Mouse (Mus musculus): ENCODE results near the gene Ntn1.

Ntn1 gene

GRCm38 (mm10) chr11:68400727-68401219 is at the start of gene Ntn1:
Ntn1 (minus strand) TSS chr11:68400823.
- WGBS = 44% methylated on average over 11 of the region's 11 CpGs

DNA sequence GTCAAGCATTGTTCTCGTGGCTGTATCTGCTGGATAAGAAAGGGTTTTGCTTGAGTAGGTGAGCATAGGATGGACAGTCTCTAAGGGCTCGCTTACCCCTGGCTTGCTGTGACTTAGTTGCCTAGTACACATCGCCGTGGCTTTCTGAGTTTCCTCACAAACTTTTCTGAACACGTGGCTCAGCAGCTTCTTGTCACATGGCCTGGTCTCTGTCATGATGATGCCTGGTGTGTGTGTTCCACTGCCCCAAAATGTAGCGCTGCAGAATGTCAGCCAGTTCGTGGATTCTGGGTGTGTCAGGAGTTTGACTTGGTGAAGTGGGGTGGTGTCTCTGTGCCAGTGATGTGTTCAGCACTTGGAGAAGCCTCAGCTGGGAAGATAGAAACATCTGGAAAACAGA is 47.7 kb upstream of the Ntn1 start:
- WGBS = 90% methylated on average over 7 of the region's 7 CpGs

GRCm38 (mm10) chr11:68447242-68447641 is 46.6 kb upstream of the Ntn1 start:
- 87% methylated on average over 2 of the region's 2 CpGs for WGBS

DNA sequence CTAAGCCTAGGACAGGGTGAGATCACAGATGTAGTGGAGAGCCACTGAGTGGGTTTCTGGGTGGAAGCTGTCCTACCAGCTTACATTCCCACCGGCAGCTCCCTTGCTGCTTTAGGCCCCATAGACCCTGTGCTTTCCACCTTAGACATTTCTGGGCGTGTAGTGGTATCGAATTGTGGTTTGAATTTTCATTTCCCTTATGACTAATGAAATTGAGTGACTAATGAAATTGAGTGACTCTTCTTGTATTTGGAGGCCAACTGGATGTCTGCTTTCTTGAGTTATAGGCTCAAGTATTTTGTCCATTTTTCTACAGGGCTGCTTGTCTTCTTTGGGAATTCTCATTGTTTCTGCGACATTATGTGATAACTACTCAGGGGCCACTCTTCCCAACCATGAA is 45.9 kb upstream of the Ntn1 start:
- 97% methylated on average over 4 of the region's 4 CpGs for WGBS

GRCm38 (mm10) chr11:68445901-68446300 is 45.3 kb upstream of the Ntn1 start:
- 89% methylated on average over 4 of the region's 4 CpGs for WGBS

DNA sequence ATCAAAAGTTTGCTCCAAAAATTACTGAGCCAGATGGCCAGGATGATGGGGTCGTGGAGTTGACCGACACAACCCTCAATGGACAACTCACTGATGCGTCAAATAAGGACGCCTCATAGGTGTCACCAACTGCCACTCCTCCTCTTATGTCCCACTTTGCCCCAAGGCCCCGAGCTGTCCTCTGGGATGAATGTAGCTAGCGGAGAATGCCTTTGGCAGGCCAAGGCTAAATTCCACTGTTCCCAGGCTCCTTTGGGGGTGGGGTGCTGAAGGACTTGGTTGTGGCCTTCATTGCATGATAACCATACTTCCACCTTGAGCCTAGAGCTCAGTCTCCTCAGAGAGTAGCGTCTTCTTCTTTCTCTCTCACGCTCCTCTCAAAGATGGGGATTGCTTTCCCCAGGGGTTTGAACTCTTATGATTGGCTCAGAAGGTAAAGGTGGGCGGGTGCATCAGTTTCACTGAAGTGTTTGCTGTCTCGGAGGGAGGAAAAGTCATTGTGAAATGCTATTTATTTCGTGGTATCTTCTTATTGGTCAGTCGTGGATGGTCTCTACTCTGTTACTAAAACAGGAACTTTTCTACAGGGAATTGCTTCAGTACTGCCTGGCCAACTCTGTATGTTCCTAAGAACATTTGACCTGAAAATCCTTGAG is 42.5 kb upstream of the Ntn1 start:
- WGBS = 87% methylated on average over 12 of the region's 12 CpGs

DNA sequence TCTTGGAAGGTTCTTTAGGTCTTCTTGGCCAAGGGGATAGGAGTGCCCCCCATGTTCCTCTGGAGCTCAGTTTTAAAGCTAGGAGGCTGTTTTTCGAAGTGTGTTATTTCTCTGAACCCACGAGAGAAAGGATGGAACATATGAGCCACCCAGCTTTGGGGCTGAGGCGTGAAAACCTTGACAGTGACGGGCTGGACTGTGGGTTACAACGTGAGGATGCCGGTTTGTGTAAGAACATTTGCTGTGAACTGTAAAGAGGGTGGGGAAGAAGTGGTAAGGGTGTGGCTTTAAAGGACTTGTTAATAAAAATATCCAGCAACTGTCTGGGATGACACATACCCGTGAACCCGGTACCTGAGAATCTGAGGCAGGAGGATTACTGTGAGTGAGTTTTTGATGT is 41.7 kb upstream of the Ntn1 start:
- 81% methylated on average over 8 of the region's 8 CpGs for WGBS

DNA sequence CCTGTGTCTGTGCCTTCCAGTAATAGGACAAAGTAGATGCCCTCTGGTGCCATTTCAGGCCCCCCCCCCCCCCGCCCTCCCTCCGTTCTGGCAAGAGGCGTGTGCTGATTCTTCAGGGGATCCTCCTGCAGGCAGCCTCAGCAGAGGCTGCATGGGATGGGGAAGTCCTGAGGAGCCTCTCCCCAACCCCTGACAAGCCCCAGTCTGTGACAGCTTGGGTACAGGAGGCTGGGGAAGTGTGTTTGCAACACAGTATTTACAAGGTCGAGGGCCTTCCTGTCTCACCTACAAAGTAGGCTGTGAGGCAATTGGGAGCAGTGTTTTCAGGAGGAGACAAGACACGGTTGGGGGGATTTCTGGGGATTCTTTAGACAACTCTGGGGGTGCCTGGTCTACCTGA is 40.3 kb upstream of the Ntn1 start:
- WGBS = 68% methylated on average over 5 of the region's 5 CpGs

DNA sequence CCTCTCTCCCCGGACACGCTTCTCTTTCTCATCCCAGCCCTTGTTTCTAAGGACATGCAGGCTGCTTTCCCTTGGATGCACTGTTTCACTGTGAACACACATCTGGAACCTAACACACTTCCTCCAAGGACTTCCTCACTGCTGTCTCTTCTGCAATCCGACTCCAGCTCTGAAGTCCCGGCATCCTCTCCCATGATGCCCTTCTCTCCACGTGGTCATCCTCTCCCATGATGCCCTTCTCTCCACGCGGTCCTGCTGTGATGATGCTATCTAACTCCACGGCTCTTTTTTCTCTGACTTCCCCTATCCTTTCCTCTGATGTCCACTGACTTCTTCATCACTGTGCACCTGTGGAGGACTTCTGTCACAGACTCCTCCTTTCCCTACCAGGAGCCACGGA is 39.5 kb upstream of the Ntn1 start:
- WGBS = 78% methylated on average over 9 of the region's 9 CpGs

DNA sequence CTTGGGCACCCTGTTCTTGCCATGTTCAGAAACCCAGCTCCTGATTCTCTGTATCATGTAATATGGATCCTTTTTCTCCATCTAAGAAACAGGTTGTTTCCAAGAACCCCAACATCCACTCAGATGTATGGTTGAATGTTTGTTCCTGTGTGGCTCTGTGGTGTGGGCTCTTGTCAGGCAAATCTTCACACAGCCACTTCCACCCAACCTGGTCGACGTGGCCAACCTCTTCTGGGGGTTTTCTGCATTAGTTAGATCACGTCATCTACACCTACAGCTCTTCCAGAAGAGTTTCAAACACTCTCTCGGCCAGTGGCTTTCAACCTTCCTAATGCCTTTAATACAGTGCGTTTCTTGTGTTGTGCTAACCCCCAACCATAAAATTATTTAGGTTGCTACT is 35.8 kb upstream of the Ntn1 start:
- 88% methylated on average over 5 of the region's 5 CpGs for WGBS

GRCm38 (mm10) chr11:68435601-68436000 is 35.0 kb upstream of the Ntn1 start:
- WGBS = 97% methylated on average over 4 of the region's 4 CpGs

DNA sequence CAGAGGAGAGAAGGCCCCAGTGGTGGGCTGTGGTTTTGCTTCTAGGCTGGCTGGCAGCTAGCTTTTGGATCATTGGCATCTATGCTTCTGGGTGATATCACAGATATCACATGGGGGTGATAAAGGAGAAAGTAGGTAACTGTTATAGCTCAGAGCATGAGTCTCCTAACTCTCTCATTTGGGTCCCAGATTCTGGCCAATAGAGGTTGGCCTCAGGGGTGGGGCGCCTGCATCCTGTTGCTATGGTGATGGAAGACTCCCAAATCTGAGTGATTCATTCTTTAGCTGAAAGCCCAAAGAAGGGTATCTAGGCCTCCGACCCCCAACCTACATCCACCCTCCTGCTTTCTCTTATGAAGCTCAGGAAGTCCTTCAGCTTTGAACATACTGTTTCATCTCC is 34.1 kb upstream of the Ntn1 start:
- 91% methylated on average over 2 of the region's 2 CpGs for WGBS

- 91% methylated on average over 5 of the region's 5 CpGs for WGBS
These were observed 32.9 kb upstream of the Ntn1 start for GRCm38 (mm10) chr11:68433534-68433933.

DNA sequence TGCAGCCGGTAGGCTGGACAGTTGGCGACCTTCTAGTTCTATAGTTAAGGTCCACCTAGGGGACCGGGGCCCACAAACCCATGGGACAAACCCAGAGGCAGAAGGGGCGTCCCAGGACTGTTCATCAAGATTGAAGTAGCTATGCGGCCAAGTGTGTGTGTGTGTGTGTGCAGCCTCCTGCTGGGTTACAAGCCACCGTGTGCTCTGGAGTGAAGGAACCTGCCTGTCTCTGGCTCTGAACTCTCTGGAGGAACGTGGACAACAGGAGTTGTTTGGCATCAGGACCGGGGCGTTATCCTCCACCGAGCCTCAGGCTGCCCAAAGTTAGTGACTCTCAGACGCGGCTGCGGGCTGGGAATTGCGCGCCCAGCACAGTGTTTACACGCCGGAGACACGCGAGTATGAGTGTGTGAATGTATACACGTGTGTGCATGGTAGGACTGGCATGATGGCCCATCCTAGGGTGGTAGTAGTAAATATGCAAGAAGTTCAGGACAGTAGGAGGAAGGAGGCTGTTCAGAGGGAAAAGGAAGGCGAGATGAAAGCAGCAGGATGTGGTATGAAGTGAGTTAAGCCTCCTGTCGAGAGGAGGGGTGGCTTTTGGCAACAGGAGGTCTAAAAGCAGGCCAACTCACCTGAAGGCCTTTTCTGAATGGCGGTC is 31.9 kb upstream of the Ntn1 start:
- 45% methylated on average over 23 of the region's 23 CpGs for WGBS

- WGBS = 7% methylated on average over 35 of the region's 35 CpGs
These were observed 31.2 kb upstream of the Ntn1 start, which contains the start of gene Pik3r5 for GRCm38 (mm10) chr11:68431699-68432360. Pik3r5 (plus strand) TSS chr11:68432121.

- WGBS = 74% methylated on average over 5 of the region's 5 CpGs
These were observed 30.0 kb upstream of the Ntn1 start for GRCm38 (mm10) chr11:68430662-68431061.

DNA sequence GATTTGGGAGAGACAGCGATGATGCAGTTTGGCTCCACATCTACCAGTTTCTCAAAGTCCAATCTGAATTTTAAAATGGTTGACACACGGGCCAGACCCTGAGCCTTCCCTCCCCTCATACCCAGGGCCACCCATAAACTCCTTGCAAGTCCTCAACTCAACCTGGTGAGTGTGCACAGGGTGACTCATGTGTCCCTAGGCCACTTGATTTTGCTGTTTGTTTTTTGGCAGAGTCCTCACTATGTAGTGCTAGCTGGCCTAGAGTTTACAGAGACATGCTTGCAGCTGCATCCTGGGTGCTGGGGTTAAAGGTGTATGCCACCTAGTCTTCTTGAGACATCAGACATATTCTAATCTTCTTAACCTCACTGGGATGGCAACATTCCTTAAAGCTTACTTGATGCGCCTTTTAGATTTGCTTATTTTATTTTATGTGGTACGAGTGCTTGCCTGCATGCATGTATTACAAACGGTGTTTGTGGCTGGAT is 26.5 kb upstream of the Ntn1 start:
- 95% methylated on average over 5 of the region's 5 CpGs for WGBS

DNA sequence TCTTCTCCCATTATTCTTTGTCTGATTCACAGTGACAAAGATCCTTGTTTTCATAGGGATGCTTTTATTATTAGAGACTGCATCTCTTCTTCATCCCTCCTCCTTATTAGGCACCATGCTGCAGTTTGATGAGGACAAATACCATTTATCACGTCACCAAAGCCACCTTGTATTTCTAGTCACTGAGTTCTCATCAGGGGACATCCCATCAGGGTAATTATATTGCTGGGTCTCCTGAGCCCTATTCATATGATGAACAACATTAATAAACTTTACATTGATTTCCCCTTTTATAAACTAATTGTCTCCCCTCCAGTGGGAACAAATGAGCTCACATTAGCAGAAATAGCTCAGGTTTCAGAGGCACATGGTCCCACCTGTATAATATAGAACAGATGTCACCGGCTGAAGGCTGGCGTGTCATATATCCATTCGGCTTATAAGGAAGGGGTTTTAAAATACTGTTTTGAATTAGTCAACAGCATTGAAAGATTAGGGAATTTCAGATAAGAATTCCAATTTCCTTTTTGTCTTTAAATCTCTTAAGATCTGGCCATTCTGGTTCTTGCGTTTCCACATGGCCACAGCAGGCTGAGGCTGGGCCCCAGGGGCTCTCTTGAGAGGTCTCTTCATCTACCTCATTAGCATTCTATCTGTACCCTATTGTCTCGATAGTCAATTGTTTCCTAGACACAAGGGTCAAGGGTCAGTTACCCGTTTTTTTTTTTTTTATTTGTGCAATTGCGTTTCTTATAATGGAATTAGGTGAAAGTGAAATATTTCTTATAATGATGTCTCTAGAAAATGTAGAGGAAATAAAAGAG is 25.1 kb upstream of the Ntn1 start:
- 72% methylated on average over 8 of the region's 8 CpGs for WGBS

- 28% methylated on average over 9 of the region's 9 CpGs for WGBS
These were observed 17.2 kb upstream of the Ntn1 start for GRCm38 (mm10) chr11:68417831-68418230.

GRCm38 (mm10) chr11:68417001-68417400 is 16.4 kb upstream of the Ntn1 start:
- WGBS = 59% methylated on average over 3 of the region's 3 CpGs

DNA sequence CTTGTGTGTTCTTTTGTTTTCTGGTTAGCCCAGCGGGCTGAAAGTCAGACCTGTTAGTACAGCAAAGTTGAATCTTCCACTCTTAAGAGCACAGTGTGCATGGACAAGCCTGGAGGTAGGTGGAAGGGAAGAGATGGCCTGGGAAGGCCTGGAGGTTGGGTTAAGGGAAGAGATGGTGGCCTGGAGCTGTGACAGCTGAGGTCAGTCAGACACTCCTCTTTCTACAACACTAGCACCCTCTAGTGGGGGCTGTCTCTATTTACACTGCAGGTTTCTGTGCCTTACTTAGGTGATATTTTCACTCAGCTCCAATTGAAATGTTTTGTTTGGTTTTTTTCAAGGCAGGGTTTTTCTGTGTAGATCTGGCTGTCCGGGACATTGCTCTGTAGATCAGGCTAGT is 7.5 kb upstream of the Ntn1 start:
- 55% methylated on average over 2 of the region's 2 CpGs for WGBS
